Mouse (Mus musculus) forebrain, postnatal 0 days (tissue): Measurements from ENCODE around the gene Chtop. TPM values are rescaled to one million over a fixed set of nuclear protein-coding genes. Genes with fewer than 3 reads are reported as not detected.
A peak's percentile ranks its signal among the peaks of the same experiment; 100 is the strongest.

Source experiments
- ATAC-seq: fragments of 200-750 bp; cut with Nextera tagmentation; 2 replicates; pipeline ENCODE4 v1.8.0; 2017; ENCODE audit warnings: mild to moderate bottlenecking, moderate library complexity
- DNase-seq: peaks from one replicate; pipeline ENCODE4 v3.0.0-alpha.2; 2015
- H3K27ac ChIP-seq: fragments of 300-500 bp; sonication (generic); 2 replicates; pipeline ENCODE4 v1.5.1; 2014; ENCODE audit warnings: low read depth, mild to moderate bottlenecking, antibody characterized with exemption, low read length, moderate library complexity, mixed read lengths
- H3K27me3 ChIP-seq: fragments of 300-500 bp; sonication (generic); 2 replicates; pipeline ENCODE4 v1.6.1; 2014; ENCODE audit warnings: mild to moderate bottlenecking, low read length, mixed read lengths; ENCODE audit not compliant: insufficient read depth
- H3K36me3 ChIP-seq: fragments of 300-500 bp; sonication (generic); 2 replicates; pipeline ENCODE4 v1.6.1; 2014; ENCODE audit warnings: mild to moderate bottlenecking, moderate library complexity; ENCODE audit not compliant: insufficient read depth
- H3K4me1 ChIP-seq: fragments of 300-500 bp; sonication (generic); 2 replicates; pipeline ENCODE4 v1.6.1; 2014; ENCODE audit warnings: antibody characterized with exemption; ENCODE audit not compliant: insufficient read depth
- H3K4me2 ChIP-seq: fragments of 300-500 bp; sonication (generic); 2 replicates; pipeline ENCODE4 v1.6.1; 2014; ENCODE audit warnings: low read depth, mild to moderate bottlenecking, moderate library complexity
- H3K4me3 ChIP-seq: fragments of 300-500 bp; sonication (generic); 2 replicates; pipeline ENCODE4 v1.5.1; 2014; ENCODE audit warnings: low read depth, low read length, mixed read lengths
- H3K9ac ChIP-seq: fragments of 300-500 bp; sonication (generic); 2 replicates; pipeline ENCODE4 v1.6.1; 2014; ENCODE audit warnings: mild to moderate bottlenecking
- H3K9me3 ChIP-seq: fragments of 300-500 bp; sonication (generic); 2 replicates; pipeline ENCODE4 v1.6.1; 2016; ENCODE audit warnings: low read length
- CTCF ChIP-seq: sonication (generic); IDR thresholded peaks from 2 replicates; pipeline ENCODE4 v1.5.1; 2016; ENCODE audit warnings: antibody characterized with exemption, control low read depth, low read depth
- WGBS: fragments of 180-500 bp; shearing (Covaris S2); extraction: QIAGEN DNeasy Blood & Tissue Kit; methylation state at CpG from one replicate; pipeline ENCODE4 v1.1.7; 2014; 5-methylcytosine and 5-hydroxymethylcytosine counted together
- polyA plus RNA-seq: library from polyadenylated mRNA; unstranded; fragments of >200 nt; fragmentation: Nextera tagmentation; extraction: Ambion mirVana; gene quantifications from 2 replicates; pipeline ENCODE4 v1.2.1, GENCODE M21; 2015
- total RNA-seq: library from RNA; depleted of rRNA; stranded (reverse); fragments of >200 nt; gene quantifications from 2 replicates; pipeline ENCODE4 v1.2.3, GENCODE M21; 2014

Gene Chtop
- total and polyA plus RNA-seq, 2 experiments from 2014 or later: 179 to 302 TPM

- no peaks in the 10 kb centered on the region for H3K4me1 ChIP-seq
- DNase-seq (no peak), ATAC-seq (no peak)
- H3K36me3 ChIP-seq: peaks cover 53% of the 10 kb centered on the region
- H3K9me3 ChIP-seq: no peaks in the 10 kb centered on the region
- no peaks in the 10 kb centered on the region for H3K27me3 ChIP-seq
- TF ChIP-seq CTCF: no peak
- H3K9ac ChIP-seq: no peak overlapping the region
- no peak overlapping the region for H3K4me3 ChIP-seq
- WGBS: 89% methylated on average over 7 of the region's 7 CpGs
- no peak overlapping the region for H3K4me2 ChIP-seq
- H3K27ac ChIP-seq: no peak overlapping the region
Measured at GRCm38 (mm10) chr3:90495850-90496525, 13.3 kb downstream of the Chtop start.

- Histone ChIP-seq H3K4me1 (no peaks in the 10 kb centered on the region), H3K27me3 (no peaks in the 10 kb centered on the region), H3K9me3 (no peaks in the 10 kb centered on the region), H3K27ac (no peak overlapping the region), H3K4me2 (no peak overlapping the region), H3K4me3 (no peak overlapping the region), H3K36me3 (peaks cover 41% of the 10 kb centered on the region), H3K9ac (no peak overlapping the region)
- no peak for DNase-seq
- no peak for TF ChIP-seq CTCF
- ATAC-seq: no peak
- WGBS: 50% methylated on average over 4 of the region's 4 CpGs
Measured at GRCm38 (mm10) chr3:90493831-90494540, 15.3 kb downstream of the Chtop start.

- TF ChIP-seq CTCF: peak; percentile 52
- Histone ChIP-seq H3K4me3 (no peak overlapping the region), H3K4me2 (no peak overlapping the region), H3K4me1 (no peaks in the 10 kb centered on the region), H3K36me3 (peaks cover 40% of the 10 kb centered on the region), H3K27me3 (no peaks in the 10 kb centered on the region), H3K9ac (no peak overlapping the region), H3K27ac (no peak overlapping the region), H3K9me3 (no peaks in the 10 kb centered on the region)
- WGBS: 41% methylated on average over 2 of the region's 2 CpGs
- DNase-seq (no peak), ATAC-seq (peak; percentile 26)
Measured at GRCm38 (mm10) chr3:90491350-90491749, 17.9 kb downstream of the Chtop start.

GRCm38 (mm10) chr3:90490696-90491256 lies 18.5 kb downstream of the Chtop start, which contains the start of gene Snapin:
Gene Snapin (minus strand): TSS chr3:90491033.
- Histone ChIP-seq H3K27me3 (no peaks in the 10 kb centered on the region), H3K27ac (peak within 1 kb of the TSS; percentile 84), H3K9me3 (no peaks in the 10 kb centered on the region), H3K4me1 (no peaks in the 10 kb centered on the region), H3K9ac (peak within 1 kb of the TSS; percentile 77), H3K36me3 (peaks cover 40% of the 10 kb centered on the region), H3K4me3 (peak within 1 kb of the TSS; percentile 76), H3K4me2 (peak within 1 kb of the TSS; percentile 73)
- DNase-seq: peak; percentile 95
- under 1% methylated on average over 37 of the region's 37 CpGs for WGBS
- peak; percentile 99 for ATAC-seq
- TF ChIP-seq CTCF: peak; percentile 94

GRCm38 (mm10) chr3:90488576-90488975 lies 20.7 kb downstream of the Chtop start:
- H3K9ac ChIP-seq: no peak overlapping the region
- no peak for ATAC-seq
- 89% methylated on average over 6 of the region's 6 CpGs for WGBS
- no peak overlapping the region for H3K4me3 ChIP-seq
- no peaks in the 10 kb centered on the region for H3K27me3 ChIP-seq
- no peak for TF ChIP-seq CTCF
- H3K9me3 ChIP-seq: no peaks in the 10 kb centered on the region
- H3K36me3 ChIP-seq: peaks cover 48% of the 10 kb centered on the region
- no peak for DNase-seq
- no peaks in the 10 kb centered on the region for H3K4me1 ChIP-seq
- H3K27ac ChIP-seq: no peak overlapping the region
- no peak overlapping the region for H3K4me2 ChIP-seq

GRCm38 (mm10) chr3:90486998-90487397 lies 22.3 kb downstream of the Chtop start:
- H3K36me3 ChIP-seq: peaks cover 63% of the 10 kb centered on the region

More at GRCm38 (mm10) chr3:90486998-90487397, 22.3 kb downstream of the Chtop start:
- DNase-seq (no peak), ATAC-seq (no peak)
- no peaks in the 10 kb centered on the region for H3K27me3 ChIP-seq
- H3K4me2 ChIP-seq: no peak overlapping the region
- H3K9ac ChIP-seq: no peak overlapping the region
- no peak overlapping the region for H3K27ac ChIP-seq
- WGBS: 88% methylated on average over 5 of the region's 5 CpGs
- no peaks in the 10 kb centered on the region for H3K9me3 ChIP-seq
- H3K4me3 ChIP-seq: no peak overlapping the region
- no peak for TF ChIP-seq CTCF
- H3K4me1 ChIP-seq: no peaks in the 10 kb centered on the region
